Mouse (Mus musculus): ENCODE data around the gene Inpp5b. TPM values are rescaled to one million over a fixed set of nuclear protein-coding genes. Genes with fewer than 3 reads are reported as not detected.

Gene Inpp5b
- total RNA-seq (2023): 33.1 to 47.4 TPM (median 40.8 TPM) in 4 replicates

DNA sequence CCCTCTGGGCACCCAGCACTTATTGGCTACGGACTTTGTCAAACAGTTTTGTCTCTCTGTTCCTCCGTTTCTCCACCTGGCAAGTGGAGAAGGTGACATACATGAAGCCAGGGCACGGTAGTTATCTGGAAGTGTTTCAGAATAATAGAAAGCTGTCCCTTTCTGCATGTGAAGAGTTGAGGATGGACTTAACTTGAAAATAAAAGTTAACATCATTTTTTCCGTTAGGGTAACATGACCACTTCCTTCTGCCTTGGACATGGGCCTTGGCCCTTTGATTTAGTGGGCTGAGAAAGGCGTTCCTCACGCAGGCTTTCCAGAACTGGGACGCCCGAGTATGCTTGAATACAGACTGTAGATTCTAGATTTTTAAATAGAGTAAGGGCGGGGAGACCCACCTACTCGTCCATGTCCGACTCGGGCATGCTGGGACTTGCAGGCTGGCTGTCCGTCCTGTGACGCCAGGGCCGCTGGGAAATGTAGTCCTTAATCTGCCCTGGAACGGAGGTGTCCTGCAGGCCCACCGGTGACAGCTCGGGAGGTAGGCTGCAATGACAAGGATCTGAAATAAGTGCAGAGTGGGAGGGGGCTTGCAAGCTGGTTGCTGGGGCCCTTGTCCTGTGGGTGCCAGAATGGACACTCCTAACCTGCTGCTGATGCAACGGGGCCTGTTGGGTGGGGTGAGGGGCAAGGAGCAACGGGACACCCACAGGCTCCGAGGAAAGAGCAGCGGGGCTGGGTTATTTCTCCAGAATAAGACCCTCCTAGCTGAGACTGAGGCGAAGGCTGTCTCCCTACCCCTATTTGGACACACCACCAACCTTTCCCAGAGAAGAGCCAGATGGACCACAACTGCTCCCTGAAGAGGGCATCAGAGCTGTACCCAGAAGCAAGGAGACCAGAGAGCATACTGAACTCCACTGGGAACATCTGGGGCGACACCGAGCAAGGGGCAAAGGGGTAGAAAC, at the start of gene Inpp5b:
TSS of gene Inpp5b (plus strand) at position 475 of the 968 bp plus-strand sequence.

DNA sequence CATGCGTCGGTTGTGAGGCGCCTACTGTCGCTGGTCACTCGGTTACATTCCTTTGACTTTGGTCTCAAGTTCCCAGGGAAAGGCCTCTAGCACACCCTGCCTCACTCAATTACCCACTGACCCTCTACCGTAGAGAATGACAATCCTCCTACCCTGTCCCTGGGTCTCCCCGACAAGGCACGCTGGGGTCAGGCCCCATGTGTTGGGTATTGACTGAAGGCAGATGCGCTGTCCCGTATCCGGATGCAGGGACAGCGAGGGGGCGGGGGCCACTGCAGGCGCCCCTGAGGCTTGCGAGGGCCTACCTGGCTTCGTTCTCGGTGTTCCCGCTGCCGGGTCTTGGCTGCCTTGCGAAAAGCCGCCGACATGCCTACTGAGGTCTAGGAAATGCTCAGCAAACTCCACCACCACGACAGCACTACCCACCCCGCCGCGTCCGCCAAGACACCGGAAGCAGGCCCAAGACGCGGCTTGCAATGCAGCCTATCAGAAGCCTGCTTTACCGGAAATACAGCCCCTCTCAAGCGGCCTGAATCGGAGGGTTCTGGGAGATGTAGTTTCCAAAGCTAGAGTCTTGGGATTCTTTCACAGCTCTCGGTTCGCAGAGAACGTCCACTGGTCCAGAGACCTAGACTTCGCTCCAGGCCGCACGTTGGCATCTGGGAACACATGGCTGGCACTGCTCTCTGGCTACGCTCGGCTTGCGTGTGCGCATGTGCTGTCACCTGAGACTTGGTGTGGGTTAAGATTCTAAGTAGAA, 48.3 kb upstream of the Inpp5b start, which contains the start of gene Utp11:
TSS of gene Utp11 (minus strand) at position 466 of the 760 bp plus-strand sequence.

DNA sequence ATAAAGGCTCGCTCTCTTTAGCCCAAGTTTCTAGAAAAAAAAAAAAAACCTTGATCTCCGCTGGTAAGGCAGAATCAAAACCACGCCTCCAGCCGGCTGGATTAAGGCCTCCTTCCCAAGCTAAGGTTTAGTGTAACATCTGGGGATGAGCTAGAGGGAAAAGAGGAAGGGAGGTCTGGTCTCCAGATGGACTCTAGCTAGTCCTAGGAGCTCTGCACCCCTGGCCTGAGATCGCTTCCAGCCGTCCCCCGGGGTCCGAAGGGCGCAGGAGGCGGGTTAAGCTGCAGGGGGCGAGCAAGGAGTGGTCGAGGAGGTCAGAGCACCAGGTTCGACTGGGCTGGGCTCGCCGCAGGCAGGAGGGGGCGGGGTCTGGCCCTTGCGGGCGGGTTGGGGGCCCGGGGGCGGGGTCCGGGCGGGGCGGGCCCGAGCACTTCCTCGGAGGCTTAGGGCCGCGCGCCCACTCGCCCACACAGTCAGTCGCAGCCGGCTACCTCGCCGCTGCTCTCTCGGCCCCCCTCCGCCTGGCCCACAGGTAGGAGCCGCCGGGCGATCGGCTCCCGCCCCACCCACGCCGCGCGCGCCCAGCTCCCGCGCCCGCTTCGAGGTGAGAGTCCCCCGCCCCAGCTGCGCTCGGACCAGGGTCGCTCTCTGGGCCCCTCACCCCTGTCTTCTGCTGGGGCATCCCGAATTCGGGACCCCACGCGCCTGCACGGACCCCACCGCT, 41.2 kb upstream of the Inpp5b start, which contains the start of gene Fhl3:
TSS of gene Fhl3 (plus strand) at position 454 of the 724 bp plus-strand sequence.

DNA sequence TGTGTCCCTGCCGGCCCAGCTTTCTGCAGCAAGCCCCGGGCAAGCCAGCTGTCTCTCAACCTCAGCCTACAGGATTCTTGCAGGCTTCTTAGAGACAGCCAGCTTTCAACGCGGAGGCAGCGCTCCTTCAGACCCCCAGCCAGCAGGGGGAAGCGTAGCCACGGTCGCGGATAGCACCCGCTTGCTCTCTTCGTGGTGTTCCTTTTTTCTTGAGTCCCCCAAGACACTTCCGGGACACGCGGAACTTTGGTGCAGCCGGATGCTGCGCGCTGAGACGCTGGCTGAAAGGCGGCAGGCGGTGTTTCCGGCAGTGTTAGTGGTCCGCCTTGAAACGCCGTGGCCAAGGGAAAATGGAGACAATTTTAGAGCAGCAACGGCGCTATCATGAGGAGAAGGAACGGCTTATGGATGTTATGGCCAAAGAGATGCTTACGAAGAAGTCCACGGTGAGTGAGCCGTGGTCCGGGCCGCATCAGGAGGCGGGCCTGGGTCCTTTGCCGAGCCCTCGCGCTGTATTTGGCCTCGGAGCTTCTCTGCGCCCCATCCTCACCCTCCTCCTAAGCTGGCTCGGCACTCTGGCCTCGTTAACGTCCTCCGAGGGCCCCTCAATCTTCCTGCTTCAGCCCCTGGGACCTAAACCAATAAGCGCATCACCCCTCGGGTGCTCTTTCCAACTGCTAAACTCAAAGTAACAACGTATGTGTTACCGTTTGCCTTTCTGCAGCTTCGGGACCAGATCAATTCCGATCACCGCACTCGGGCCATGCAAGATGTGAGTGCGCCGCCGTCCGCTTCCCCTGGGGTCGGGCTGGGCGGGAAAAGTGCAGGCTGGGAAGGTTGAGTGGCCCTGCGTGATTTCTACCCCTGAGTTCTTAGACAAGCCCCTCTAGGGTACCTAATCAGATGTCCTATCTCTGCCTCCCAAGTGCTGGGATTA, 26.8 kb upstream of the Inpp5b start, which contains the start of gene Sf3a3:
TSS of gene Sf3a3 (plus strand) at position 232 of the 937 bp plus-strand sequence.

DNA sequence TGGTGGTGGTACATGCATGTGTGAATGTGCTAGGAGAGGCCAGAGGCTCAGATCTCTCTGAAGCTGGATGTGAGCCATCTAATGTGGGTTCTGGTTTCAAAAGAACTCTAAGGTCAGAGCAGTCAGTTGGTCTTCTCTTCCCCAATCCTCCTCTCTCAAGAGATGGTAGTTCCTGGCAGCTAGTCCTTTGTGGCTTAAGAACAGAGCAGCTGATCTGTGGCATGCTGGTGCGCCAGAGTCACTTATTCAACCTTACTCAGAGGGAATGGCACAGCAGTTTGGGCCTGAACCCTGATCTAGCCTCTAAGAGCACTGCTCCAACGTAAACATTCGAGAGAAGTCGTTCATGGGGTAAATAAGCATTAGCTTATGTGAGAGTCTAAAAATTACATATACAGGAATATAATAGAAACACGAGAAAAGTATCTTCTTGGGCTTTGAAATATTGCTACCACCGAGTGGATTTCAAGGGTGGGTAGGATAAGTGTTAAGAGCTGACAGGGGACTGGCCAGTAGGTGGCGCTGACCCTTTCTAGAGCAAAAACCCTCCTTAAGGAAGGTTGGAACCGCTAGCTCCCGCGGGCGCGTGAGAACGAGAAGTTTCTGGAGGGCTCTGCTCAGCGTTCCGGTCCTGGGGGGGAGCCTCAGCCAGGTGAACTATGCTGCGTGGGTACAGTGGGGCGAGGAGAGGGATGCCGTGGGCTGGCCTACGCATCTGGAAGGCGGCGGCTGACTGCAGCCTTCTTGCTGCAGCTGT, 60.1 kb downstream of the Inpp5b start, which contains the start of gene Mtf1:
TSS of gene Mtf1 (plus strand) at position 553 of the 757 bp plus-strand sequence.

DNA sequence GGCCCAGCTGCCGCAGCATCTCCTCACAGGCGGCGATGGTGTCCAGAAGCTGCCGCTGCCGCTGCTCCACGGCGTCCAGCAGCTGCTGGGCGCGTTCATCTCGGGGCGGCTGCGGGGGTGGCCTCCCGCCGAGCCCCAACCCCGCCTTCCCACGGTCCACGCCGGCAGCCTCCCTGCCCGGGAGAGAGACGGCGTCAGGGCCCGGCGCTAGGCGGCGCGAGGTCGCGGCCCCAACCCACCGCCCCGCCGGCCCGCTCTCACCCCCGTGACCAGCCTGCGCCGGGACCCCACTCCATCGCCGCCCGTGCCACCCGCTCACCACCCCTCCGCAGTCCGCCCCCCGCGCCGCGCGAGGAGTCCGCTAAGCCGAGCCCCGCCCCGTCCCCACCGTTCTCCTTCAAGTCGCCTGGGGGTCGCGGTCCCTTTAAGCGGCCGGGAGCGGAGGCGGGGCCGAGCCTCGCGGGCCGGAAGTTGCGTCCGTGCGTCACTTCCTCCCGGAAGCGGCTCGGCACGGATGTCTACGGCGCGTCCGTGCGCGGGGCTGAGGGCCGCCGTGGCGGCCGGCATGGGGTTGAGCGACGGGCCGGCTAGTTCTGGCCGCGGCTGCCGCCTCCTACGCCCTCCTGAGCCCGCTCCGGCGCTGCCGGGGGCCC, 108.7 kb downstream of the Inpp5b start, which contains the start of gene Yrdc:
TSS of gene Yrdc (plus strand) at position 419 of the 653 bp plus-strand sequence.

Other genes with a start within 250 kb of the Inpp5b start
- gene 3100002H09Rik, start 131.0 kb upstream of the Inpp5b start, total RNA-seq (2023): not detected in 4 replicates
- not detected in 4 replicates for gene Pou3f1, start 85.0 kb upstream of the Inpp5b start, total RNA-seq (2023)
- 19.1 to 21.9 TPM (median 21.0 TPM) in 4 replicates for gene Utp11, start 48.2 kb upstream of the Inpp5b start, total RNA-seq (2023)
- gene Fhl3, start 41.1 kb upstream of the Inpp5b start, total RNA-seq (2023): 11.4 to 13.3 TPM (median 12.5 TPM) in 4 replicates
- 47.0 to 62.9 TPM (median 54.7 TPM) in 4 replicates for gene Sf3a3, start 27.1 kb upstream of the Inpp5b start, total RNA-seq (2023)
- 35.5 to 42.3 TPM (median 40.0 TPM) in 4 replicates for gene Mtf1, start 60.3 kb downstream of the Inpp5b start, total RNA-seq (2023)
- gene Yrdc, start 108.8 kb downstream of the Inpp5b start, total RNA-seq (2023): 101 to 124 TPM (median 115 TPM) in 4 replicates
- gene 1110065P20Rik, start 109.3 kb downstream of the Inpp5b start, total RNA-seq (2023): 9.6 to 14.4 TPM (median 12.3 TPM) in 4 replicates
- gene Maneal, start 120.3 kb downstream of the Inpp5b start, total RNA-seq (2023): 0.33 to 0.78 TPM (median 0.47 TPM) in 4 replicates
- gene Epha10, start 139.0 kb downstream of the Inpp5b start, total RNA-seq (2023): not detected in 4 replicates
- 14.6 to 19.8 TPM (median 17.3 TPM) in 4 replicates for gene 9930104L06Rik, start 195.2 kb downstream of the Inpp5b start, total RNA-seq (2023)
- gene Cdca8, start 197.5 kb downstream of the Inpp5b start, total RNA-seq (2023): 2.8 to 3.5 TPM (median 3.0 TPM) in 4 replicates
- gene Rspo1, start 244.6 kb downstream of the Inpp5b start, total RNA-seq (2023): not detected in 4 replicates